Mouse (Mus musculus) hindbrain, embryonic 15.5 days (tissue): Measurements from ENCODE around the gene Gm12258. TPM values are rescaled to one million over a fixed set of nuclear protein-coding genes. Genes with fewer than 3 reads are reported as not detected.

Source experiments
- ATAC-seq: fragments of 200-750 bp; cut with Nextera tagmentation; 2 replicates; pipeline ENCODE4 v1.8.0; 2017; ENCODE audit warnings: low read depth, moderate number of reproducible peaks, moderate TSS enrichment; ENCODE audit not compliant: low FRiP score
- H3K27ac ChIP-seq: fragments of 300-500 bp; sonication (generic); replicated peaks from 2 replicates; pipeline ENCODE4 v1.5.1; 2015; ENCODE audit warnings: mild to moderate bottlenecking, inconsistent platforms
- H3K27me3 ChIP-seq: fragments of 300-500 bp; sonication (generic); 2 replicates; pipeline ENCODE4 v1.6.1; 2015; ENCODE audit warnings: control low read depth, inconsistent platforms
- H3K36me3 ChIP-seq: fragments of 300-500 bp; sonication (generic); 2 replicates; pipeline ENCODE4 v1.6.1; 2015; ENCODE audit warnings: control low read depth, inconsistent platforms
- H3K4me1 ChIP-seq: fragments of 300-500 bp; sonication (generic); replicated peaks from 2 replicates; pipeline ENCODE4 v1.6.1; 2015; ENCODE audit warnings: control low read depth, inconsistent platforms
- H3K4me2 ChIP-seq: fragments of 300-500 bp; sonication (generic); 2 replicates; pipeline ENCODE4 v1.6.1; 2015; ENCODE audit warnings: moderate library complexity, mild to moderate bottlenecking, inconsistent platforms
- H3K4me3 ChIP-seq: fragments of 300-500 bp; sonication (generic); 2 replicates; pipeline ENCODE4 v1.5.1; 2015; ENCODE audit warnings: mild to moderate bottlenecking, inconsistent platforms
- H3K9ac ChIP-seq: fragments of 300-500 bp; sonication (generic); 2 replicates; pipeline ENCODE4 v1.6.1; 2015; ENCODE audit warnings: inconsistent platforms
- H3K9me3 ChIP-seq: fragments of 300-500 bp; sonication (generic); 2 replicates; pipeline ENCODE4 v1.6.1; 2016; ENCODE audit warnings: control low read depth, inconsistent platforms
- WGBS: fragments of 180-500 bp; shearing (Covaris S2); methylation state at CpG from one replicate; pipeline ENCODE4 v1.1.7; 2015; 5-methylcytosine and 5-hydroxymethylcytosine counted together
- polyA plus RNA-seq: library from polyadenylated mRNA; unstranded; fragments of >200 nt; fragmentation: Nextera tagmentation; extraction: Ambion mirVana; gene quantifications from 2 replicates; pipeline ENCODE4 v1.2.1, GENCODE M21; 2015

Gm12258 gene
- polyA plus RNA-seq, 1 experiment from 2014 or later = 22.4 TPM

DNA sequence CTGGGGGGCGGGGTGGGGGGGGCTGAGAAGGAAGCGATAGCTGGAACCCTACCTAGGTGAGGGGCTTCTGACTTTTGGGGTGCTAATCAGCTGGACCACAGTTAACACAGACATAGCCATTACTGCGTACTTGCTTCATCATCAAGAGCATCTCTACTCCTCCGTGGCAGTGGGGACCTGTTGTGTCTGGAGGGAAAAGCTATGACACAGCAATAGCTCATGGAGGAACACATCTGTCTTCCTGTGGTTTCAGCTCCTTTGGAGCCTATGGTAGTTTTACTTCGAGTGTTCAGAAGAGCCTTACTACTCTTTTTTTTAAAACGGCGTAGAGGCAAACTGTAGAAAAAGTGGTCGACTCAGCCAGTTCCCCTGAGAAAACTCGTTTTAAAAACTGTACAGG is 678 bp downstream of the Gm12258 start:
- peak overlapping the region; percentile 79 for H3K4me2 ChIP-seq
- peak overlapping the region; percentile 88 for H3K27ac ChIP-seq
- peaks cover 37% of the 10 kb centered on the region for H3K36me3 ChIP-seq
- peak overlapping the region; percentile 61 for H3K4me3 ChIP-seq
- peak overlapping the region; percentile 89 for H3K9ac ChIP-seq
- peaks cover 14% of the 10 kb centered on the region for H3K4me1 ChIP-seq
- H3K9me3 ChIP-seq = no peaks in the 10 kb centered on the region
- 49% methylated on average over 9 of the region's 9 CpGs for WGBS
- no peaks in the 10 kb centered on the region for H3K27me3 ChIP-seq
- ATAC-seq = no peak

DNA sequence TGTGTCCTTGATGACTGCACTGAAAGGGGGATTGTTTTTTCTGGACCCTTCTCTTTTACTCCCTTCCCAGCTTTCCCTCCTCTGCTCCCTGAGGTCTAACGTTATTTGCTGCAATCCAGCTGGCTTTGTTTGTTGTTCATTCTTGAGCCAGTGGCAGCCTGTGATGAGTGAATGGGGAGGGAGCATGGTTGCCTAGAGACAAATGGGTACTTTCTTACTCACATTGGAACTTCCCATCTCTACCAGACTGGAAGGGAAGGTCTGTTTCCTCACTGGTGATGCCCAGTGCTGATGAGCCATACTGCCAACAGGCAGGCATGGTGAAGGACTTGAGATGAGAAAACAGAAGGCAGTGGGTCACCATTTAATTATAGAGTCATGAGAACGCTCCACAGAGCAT is 2.8 kb downstream of the Gm12258 start:
- no peak overlapping the region for H3K4me3 ChIP-seq
- peaks cover 14% of the 10 kb centered on the region for H3K4me1 ChIP-seq
- no peaks in the 10 kb centered on the region for H3K27me3 ChIP-seq
- no peak overlapping the region for H3K9ac ChIP-seq
- no peak overlapping the region for H3K4me2 ChIP-seq
- no peaks in the 10 kb centered on the region for H3K9me3 ChIP-seq
- no peak overlapping the region for H3K27ac ChIP-seq
- no peak for ATAC-seq
- peaks cover 52% of the 10 kb centered on the region for H3K36me3 ChIP-seq
- 57% methylated on average over 2 of the region's 2 CpGs for WGBS

DNA sequence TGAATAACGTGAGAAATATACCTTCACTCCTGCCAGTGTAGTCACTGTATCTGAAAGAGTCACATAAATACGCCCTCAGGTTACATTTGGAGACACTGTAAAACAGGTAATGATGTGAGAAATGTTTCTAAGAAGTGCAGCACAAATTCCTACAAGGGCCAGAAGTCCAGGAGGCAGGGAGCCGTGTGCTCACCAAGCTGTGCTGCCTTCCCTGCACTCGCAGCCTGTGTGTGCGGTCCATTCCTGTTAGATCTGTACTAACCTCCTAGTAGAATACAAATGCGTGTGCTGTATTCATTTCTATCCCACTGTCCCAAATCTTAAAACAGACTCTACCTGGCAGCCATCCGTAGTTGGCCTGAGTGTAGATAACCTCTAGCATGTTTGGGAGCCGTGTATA is 13.8 kb downstream of the Gm12258 start:
- peaks cover 51% of the 10 kb centered on the region for H3K36me3 ChIP-seq
- no peaks in the 10 kb centered on the region for H3K4me1 ChIP-seq
- H3K27me3 ChIP-seq = no peaks in the 10 kb centered on the region
- peaks cover 11% of the 10 kb centered on the region; the same call in 1 of the 2 replicates for H3K9me3 ChIP-seq
- no peak overlapping the region for H3K4me2 ChIP-seq
- H3K27ac ChIP-seq = no peak overlapping the region
- no peak overlapping the region for H3K4me3 ChIP-seq
- 97% methylated on average over 8 of the region's 8 CpGs for WGBS
- no peak overlapping the region for H3K9ac ChIP-seq
- no peak for ATAC-seq

DNA sequence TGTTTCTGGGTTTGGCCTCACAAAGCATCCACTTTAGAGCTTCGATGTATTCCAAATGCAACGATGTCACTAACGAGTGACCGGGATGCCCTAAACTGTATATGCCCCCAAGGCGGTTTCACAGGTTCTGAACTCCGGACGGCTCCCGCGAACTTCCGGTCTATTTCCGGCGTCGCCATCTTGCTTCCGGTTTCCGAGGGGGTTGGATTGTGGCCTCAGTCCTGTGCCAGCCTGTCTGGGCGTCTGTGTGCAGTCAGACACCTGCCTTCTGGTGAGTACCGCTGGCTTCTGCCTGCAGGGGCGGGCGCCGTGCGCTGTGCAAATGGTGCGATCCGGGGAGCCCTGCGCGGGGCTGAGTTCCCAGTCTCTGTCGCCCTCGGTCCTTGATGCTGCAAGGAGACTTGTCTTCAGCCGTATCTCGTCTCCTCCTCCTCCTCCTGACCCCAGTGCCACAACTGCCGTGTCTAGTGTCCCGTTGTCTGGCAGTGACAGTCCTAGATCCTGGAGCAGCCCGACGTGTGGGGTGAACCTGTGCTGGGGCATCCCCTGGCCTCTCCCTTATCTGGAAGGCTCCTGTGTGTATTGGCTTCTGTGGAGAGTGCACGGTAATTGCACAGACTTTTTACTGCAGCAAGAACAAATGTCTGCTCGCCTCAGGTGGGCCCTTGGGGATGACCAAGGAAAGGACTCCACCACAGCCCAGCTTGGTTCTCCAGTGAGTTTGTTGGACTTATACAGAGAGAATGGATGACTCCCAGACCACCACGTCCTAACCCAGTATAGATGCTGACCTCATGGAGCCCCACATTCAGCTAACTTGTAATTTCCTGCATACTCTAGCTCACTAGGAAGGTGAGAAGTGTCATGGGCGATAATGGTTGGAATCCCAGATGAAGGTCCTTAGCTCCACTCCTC is 20.3 kb downstream of the Gm12258 start, which contains the start of gene 2810021J22Rik:
2810021J22Rik (plus strand) TSS at position 178 of the 915 bp plus-strand sequence.
- ATAC-seq = peak; percentile 89

DNA sequence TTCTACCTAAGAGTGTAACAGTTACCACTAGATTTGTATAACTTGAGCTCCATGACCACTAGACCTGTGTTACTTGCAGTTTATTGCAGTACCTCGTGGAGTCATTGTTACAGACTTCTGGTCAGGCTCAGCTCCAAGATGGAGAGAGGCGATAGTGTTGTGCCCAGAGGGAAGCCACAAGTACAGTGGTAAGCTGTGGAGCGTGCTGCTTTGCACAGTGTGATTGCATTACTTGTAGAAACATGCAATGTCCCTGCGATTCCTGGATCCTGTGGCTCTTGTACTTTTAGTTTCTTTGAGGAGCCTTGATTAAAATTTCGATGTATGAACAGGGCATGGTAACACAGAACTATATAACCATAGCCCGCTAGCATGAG is 21.0 kb downstream of the Gm12258 start:
- WGBS = 82% methylated on average over 6 of the region's 6 CpGs
- Histone ChIP-seq H3K27me3 (no peaks in the 10 kb centered on the region), H3K9ac (peak overlapping the region; percentile 90; the same call in 1 of the 2 replicates), H3K36me3 (peaks cover 19% of the 10 kb centered on the region), H3K27ac (peak overlapping the region; percentile 90; the same call in 1 of the 2 replicates), H3K9me3 (no peaks in the 10 kb centered on the region), H3K4me3 (peak overlapping the region; percentile 85), H3K4me2 (peak overlapping the region; percentile 89), H3K4me1 (peaks cover 21% of the 10 kb centered on the region)
- no peak for ATAC-seq

More for the DNA sequence above, 20.3 kb downstream of the Gm12258 start, which contains the start of gene 2810021J22Rik:
- Histone ChIP-seq H3K9me3 (no peaks in the 10 kb centered on the region), H3K4me2 (peak within 1 kb of the TSS; percentile 89), H3K4me1 (peaks cover 21% of the 10 kb centered on the region), H3K27ac (peak within 1 kb of the TSS; percentile 90), H3K36me3 (peaks cover 19% of the 10 kb centered on the region), H3K4me3 (peak within 1 kb of the TSS; percentile 85), H3K27me3 (no peaks in the 10 kb centered on the region), H3K9ac (peak within 1 kb of the TSS; percentile 90)
- WGBS = 4% methylated on average over 37 of the region's 37 CpGs

DNA sequence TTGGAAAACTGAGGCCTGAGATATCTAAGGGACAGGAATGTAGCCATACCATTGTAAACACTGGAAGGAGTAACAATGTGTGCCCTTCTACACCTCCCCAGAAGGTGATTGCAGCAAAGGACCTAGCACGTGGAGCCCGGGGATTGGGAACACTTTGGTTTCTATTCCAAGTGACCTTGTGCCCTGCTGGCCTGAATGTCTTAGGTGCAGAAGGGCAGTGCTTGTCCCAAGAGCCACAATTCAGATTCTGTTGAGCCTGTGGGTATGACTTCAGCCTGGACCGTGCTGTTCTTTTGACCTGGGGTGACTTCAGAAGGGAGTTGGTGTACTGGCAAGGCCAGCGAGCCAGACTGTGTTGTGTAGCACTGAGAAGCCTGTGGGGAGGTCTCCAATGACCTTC is 24.0 kb downstream of the Gm12258 start:
- peaks cover 24% of the 10 kb centered on the region for H3K36me3 ChIP-seq
- peaks cover 21% of the 10 kb centered on the region for H3K4me1 ChIP-seq
- no peaks in the 10 kb centered on the region for H3K27me3 ChIP-seq
- no peak overlapping the region for H3K4me3 ChIP-seq
- no peak for ATAC-seq
- H3K27ac ChIP-seq = no peak overlapping the region
- no peak overlapping the region for H3K4me2 ChIP-seq
- H3K9me3 ChIP-seq = no peaks in the 10 kb centered on the region
- no peak overlapping the region for H3K9ac ChIP-seq
- WGBS = 96% methylated on average over 4 of the region's 4 CpGs

DNA sequence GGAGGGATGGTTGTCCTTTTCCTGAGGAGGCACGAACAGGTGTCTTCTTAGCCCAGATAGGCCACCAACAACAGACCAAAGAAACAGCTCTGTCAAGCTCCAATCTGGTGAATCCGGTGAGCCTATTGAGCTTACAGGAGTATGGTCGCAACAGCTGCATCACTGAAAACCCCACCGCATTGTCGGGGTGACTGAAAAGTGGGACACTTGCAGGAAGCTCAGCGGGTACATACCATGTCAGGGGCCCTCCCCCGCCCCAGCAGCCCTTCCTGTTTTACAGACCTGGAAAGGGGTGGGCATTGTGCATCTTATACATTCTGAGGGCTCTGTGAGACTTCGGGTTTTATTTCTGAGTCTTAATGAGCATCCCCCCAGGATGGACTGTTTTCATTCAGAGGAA is 36.8 kb downstream of the Gm12258 start:
- H3K36me3 ChIP-seq = peaks cover 32% of the 10 kb centered on the region
- H3K9me3 ChIP-seq = no peaks in the 10 kb centered on the region
- WGBS = 89% methylated on average over 8 of the region's 8 CpGs

DNA sequence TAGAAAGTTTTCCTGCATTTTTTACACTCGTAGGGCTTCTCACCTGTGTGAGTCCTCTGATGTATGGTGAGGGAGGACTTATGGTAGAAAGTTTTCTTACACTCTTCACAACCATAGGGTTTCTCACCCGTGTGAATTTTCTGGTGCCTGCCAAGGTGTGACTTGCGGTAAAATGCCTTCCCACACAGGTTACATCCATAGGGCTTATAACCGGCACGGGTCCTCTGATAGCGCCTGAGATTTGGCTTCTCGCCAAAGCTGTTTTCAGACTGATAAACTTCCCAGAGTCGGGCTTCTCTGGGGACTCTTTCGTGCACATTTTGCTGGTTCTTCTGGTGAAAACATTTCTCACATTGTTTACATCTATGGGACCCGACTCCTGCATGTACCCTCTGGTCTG is 43.6 kb downstream of the Gm12258 start:
- H3K9me3 ChIP-seq = no peaks in the 10 kb centered on the region
- no peak overlapping the region for H3K27ac ChIP-seq
- no peak overlapping the region for H3K4me2 ChIP-seq
- ATAC-seq = no peak
- no peak overlapping the region for H3K4me3 ChIP-seq
- peaks cover 46% of the 10 kb centered on the region for H3K36me3 ChIP-seq
- H3K27me3 ChIP-seq = no peaks in the 10 kb centered on the region
- no peaks in the 10 kb centered on the region for H3K4me1 ChIP-seq
- WGBS = 94% methylated on average over 10 of the region's 10 CpGs
- H3K9ac ChIP-seq = no peak overlapping the region

More for the DNA sequence above, 36.8 kb downstream of the Gm12258 start:
- Histone ChIP-seq H3K27me3 (no peaks in the 10 kb centered on the region), H3K4me2 (no peak overlapping the region), H3K4me3 (no peak overlapping the region), H3K9ac (no peak overlapping the region), H3K4me1 (no peaks in the 10 kb centered on the region), H3K27ac (no peak overlapping the region)
- no peak for ATAC-seq

DNA sequence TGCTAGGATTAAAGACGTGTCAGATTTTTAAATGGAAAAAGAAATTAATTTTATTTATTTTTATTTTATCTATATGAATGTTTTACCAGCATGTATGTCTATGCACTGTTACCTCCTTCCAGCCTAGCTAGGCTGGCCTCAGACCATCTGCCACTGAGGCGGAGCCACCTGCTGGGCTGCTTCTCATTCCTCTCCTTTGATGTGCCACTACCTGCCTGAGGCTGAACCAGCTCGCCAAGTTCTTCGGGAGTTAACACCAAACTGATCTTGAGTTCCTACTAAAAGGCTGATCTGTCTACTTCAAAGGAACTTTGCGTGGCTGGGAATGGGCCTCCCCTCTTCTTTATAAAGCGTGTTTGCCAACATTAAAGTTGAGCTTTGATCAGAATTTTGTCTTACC is 47.5 kb downstream of the Gm12258 start:
- no peak overlapping the region for H3K4me2 ChIP-seq
- no peak overlapping the region for H3K27ac ChIP-seq
- WGBS = 88% methylated on average over 6 of the region's 6 CpGs
- H3K9ac ChIP-seq = no peak overlapping the region
- H3K4me1 ChIP-seq = 0 out of 2 replicates have a peak, but pooled peaks cover 2% of the 10 kb centered on the region
- no peak overlapping the region for H3K4me3 ChIP-seq
- peaks cover 57% of the 10 kb centered on the region for H3K36me3 ChIP-seq
- ATAC-seq = no peak
- H3K27me3 ChIP-seq = no peaks in the 10 kb centered on the region
- H3K9me3 ChIP-seq = no peaks in the 10 kb centered on the region

DNA sequence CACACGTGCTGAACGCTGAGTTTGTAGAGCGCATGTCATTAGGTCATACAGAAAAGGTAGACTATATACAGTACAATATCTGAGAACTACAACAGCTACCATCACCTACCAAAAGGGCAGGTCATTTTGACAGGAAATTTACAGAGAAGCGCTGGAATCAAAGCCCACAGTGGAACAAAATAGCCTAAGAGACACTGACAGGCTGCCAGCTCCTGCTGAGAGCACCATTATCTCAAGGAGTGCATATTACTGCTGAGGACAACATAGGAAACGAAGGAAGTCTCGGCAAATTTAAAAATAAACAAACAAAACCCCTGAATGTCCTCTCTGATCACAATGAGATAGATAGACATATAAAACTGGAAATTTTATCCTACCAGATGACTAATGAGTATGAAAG is 50.5 kb downstream of the Gm12258 start:
- Histone ChIP-seq H3K4me2 (no peak overlapping the region), H3K27ac (no peak overlapping the region), H3K9me3 (no peaks in the 10 kb centered on the region), H3K9ac (no peak overlapping the region), H3K4me3 (no peak overlapping the region), H3K36me3 (peaks cover 43% of the 10 kb centered on the region), H3K4me1 (0 out of 2 replicates have a peak, but pooled peaks cover 7% of the 10 kb centered on the region), H3K27me3 (no peaks in the 10 kb centered on the region)
- no peak for ATAC-seq
- WGBS = 81% methylated on average over 6 of the region's 6 CpGs

DNA sequence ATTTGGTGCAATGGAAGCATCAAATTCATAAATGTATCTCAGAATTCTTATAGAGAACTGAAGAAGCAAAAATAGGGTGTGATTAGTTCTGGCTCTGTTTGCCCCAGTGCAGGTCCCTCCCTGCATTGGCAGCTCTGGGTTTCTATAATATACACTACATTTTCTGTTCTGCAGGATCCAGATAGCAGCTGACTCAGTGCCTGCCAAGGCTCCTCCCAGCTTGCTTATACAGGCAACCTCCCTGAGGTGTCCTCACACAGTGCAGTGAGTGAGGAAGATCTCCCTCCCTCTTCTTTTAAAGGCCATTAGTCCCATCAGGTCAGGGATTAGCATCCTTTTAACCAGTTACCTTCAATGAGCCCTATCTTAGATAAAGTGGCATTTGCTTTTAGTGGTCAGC is 54.1 kb downstream of the Gm12258 start:
- no peaks in the 10 kb centered on the region for H3K27me3 ChIP-seq
- no peak overlapping the region for H3K9ac ChIP-seq
- peaks cover 21% of the 10 kb centered on the region for H3K36me3 ChIP-seq
- H3K4me3 ChIP-seq = no peak overlapping the region
- no peaks in the 10 kb centered on the region for H3K9me3 ChIP-seq
- no peak for ATAC-seq
- no peak overlapping the region for H3K4me2 ChIP-seq
- peaks cover 23% of the 10 kb centered on the region for H3K4me1 ChIP-seq
- no peak overlapping the region for H3K27ac ChIP-seq

DNA sequence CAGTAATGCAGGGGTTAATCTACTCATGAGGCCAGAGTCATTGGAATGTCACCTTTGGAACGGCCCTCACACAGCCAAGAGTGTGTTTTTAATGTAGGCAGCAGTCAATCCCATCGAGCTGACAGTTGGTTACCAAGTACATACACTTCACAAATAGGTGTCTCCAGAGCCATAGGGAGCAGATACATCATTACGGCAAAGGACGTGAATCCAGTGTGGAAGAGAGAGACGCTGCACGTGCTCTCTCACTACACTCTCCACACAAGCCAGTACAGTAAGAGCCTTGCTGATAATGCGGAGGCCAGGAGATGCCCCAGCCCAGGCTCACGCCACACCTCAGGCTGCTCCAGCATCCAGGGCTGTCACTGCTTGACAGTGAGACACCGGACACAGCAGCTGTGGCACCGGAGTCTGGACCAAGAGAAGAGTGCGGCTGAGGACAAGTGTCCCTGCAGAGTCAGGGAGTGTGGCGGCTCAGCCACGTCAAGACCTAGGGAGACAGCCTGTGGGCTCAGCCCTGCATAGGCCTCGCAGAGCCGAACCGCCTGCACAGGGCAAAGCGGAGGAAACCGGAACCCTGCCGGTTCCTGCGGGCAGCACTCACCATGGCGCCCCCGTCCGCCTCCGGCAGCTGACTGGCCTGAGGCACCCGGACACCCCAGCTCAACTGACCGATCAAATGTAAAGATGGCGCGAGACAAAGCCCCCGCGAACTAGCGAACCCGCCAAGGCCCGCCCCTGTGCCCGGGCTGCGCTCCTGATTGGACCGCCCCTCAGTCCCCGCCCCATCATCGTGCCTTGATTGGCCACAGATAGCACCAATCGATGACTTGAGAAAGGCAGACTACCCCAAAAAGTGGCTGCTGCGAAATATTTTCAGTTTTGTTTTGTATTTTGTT is 56.8 kb downstream of the Gm12258 start, which contains the start of gene Zfp39:
Zfp39 (minus strand) TSS at position 715 of the 899 bp plus-strand sequence.
- Histone ChIP-seq H3K27ac (peak within 1 kb of the TSS; percentile 87), H3K4me3 (peak within 1 kb of the TSS; percentile 73), H3K36me3 (peaks cover 17% of the 10 kb centered on the region), H3K4me1 (peaks cover 21% of the 10 kb centered on the region), H3K27me3 (no peaks in the 10 kb centered on the region), H3K4me2 (peak within 1 kb of the TSS; percentile 90), H3K9ac (peak within 1 kb of the TSS; percentile 85), H3K9me3 (no peaks in the 10 kb centered on the region)
- 0% methylated on average over 40 of the region's 40 CpGs for WGBS
- ATAC-seq = peak; percentile 98
